Mouse (Mus musculus) myocyte (in vitro differentiated cells): ENCODE data around the gene Ipmk. TPM values are rescaled to one million over a fixed set of nuclear protein-coding genes. Genes with fewer than 3 reads are reported as not detected.

Experiments used
- H3K27me3 ChIP-seq: one replicate; pipeline ENCODE4 v1.6.1; 2011; ENCODE audit not compliant: control insufficient read depth, insufficient read depth, insufficient read length
- H3K36me3 ChIP-seq: one replicate; pipeline ENCODE4 v1.6.1; 2011; ENCODE audit not compliant: control insufficient read depth, insufficient read depth
- H3K4me2 ChIP-seq: one replicate; pipeline ENCODE4 v1.6.1; 2011; ENCODE audit warnings: low read depth, control low read depth
- H3K4me3 ChIP-seq: one replicate; pipeline ENCODE4 v1.5.1; 2011; ENCODE audit warnings: mild to moderate bottlenecking, control low read depth, moderate library complexity
- H3K79me2 ChIP-seq: one replicate; pipeline ENCODE4 v1.6.1; 2011; ENCODE audit not compliant: control insufficient read depth, insufficient read depth
- H3ac ChIP-seq: one replicate; pipeline ENCODE4 v1.6.1; 2011; ENCODE audit not compliant: control insufficient read depth, insufficient read length
- CEBPB ChIP-seq: IDR thresholded peaks from 2 replicates; pipeline ENCODE4 v1.6.1; 2011; ENCODE audit warnings: mild to moderate bottlenecking, moderate library complexity; ENCODE audit not compliant: poor library complexity, insufficient read depth, severe bottlenecking
- E2F4 ChIP-seq: IDR thresholded peaks from one replicate; pipeline ENCODE4 v1.6.1; 2011; ENCODE audit warnings: mild to moderate bottlenecking, control low read depth, moderate library complexity; ENCODE audit not compliant: insufficient read depth
- MAX ChIP-seq: IDR thresholded peaks from one replicate; pipeline ENCODE4 v1.6.1; 2011; ENCODE audit warnings: low read depth, mild to moderate bottlenecking, control low read depth
- MYOD1 ChIP-seq, 3 experiments: IDR thresholded peaks; one replicate each; pipeline ENCODE4 v1.6.1; 2011; ENCODE audit warnings: control low read depth in 2 of 3, low read depth in 2 of 3, mild to moderate bottlenecking in 2 of 3, moderate library complexity in 1 of 3; ENCODE audit not compliant: insufficient read length in 2 of 3, control insufficient read depth in 1 of 3
- MYOG ChIP-seq, 3 experiments: IDR thresholded peaks; one replicate each; pipeline ENCODE4 v1.6.1; 2011; ENCODE audit warnings: control low read depth in 2 of 3, low read depth in 2 of 3, mild to moderate bottlenecking in 2 of 3; ENCODE audit not compliant: insufficient read length in 2 of 3, control insufficient read depth in 1 of 3, insufficient read depth in 1 of 3
- POLR2A ChIP-seq: IDR thresholded peaks from one replicate; pipeline ENCODE4 v1.6.1; 2011; ENCODE audit warnings: low read depth, mild to moderate bottlenecking, control low read depth, moderate library complexity; ENCODE audit not compliant: insufficient read length
- POLR2AphosphoS2 ChIP-seq: IDR thresholded peaks from one replicate; pipeline ENCODE4 v1.6.1; 2011; ENCODE audit warnings: low read depth, control low read depth; ENCODE audit not compliant: insufficient read length
- REST ChIP-seq: IDR thresholded peaks from one replicate; pipeline ENCODE4 v1.6.1; 2011; ENCODE audit warnings: mild to moderate bottlenecking, control low read depth, moderate library complexity; ENCODE audit not compliant: insufficient read depth, insufficient read length
- SRF ChIP-seq: IDR thresholded peaks from one replicate; pipeline ENCODE4 v1.6.1; 2011; ENCODE audit warnings: low read depth; ENCODE audit not compliant: control insufficient read depth, insufficient read length
- TCF12 ChIP-seq: IDR thresholded peaks from one replicate; pipeline ENCODE4 v1.6.1; 2011; ENCODE audit warnings: mild to moderate bottlenecking, control low read depth; ENCODE audit not compliant: poor library complexity, insufficient read depth, severe bottlenecking
- TCF3 ChIP-seq: IDR thresholded peaks from one replicate; pipeline ENCODE4 v1.6.1; 2011; ENCODE audit warnings: low read depth, control low read depth; ENCODE audit not compliant: insufficient read length
- USF1 ChIP-seq: IDR thresholded peaks from one replicate; pipeline ENCODE4 v1.6.1; 2011; ENCODE audit warnings: low read depth, mild to moderate bottlenecking, control low read depth, moderate library complexity
- polyA plus RNA-seq: library from polyadenylated mRNA; unstranded; fragments of >200 nt; fragmentation: generic; extraction: Trizol; gene quantifications from one replicate; pipeline ENCODE4 v1.2.1, GENCODE M21; 2012; ENCODE audit warnings: missing spikeins

Gene Ipmk
- polyA plus RNA-seq, 1 experiment = 7.4 TPM

GRCm38 (mm10) chr10:71472033-71472432 is 124.5 kb downstream of the Ipmk start:
- H3K79me2 ChIP-seq = no peaks in the 10 kb centered on the region
- H3K27me3 ChIP-seq = peaks cover 19% of the 10 kb centered on the region
- no peak overlapping the region for H3K4me3 ChIP-seq
- H3ac ChIP-seq = no peak overlapping the region
- H3K4me2 ChIP-seq = no peak overlapping the region
- H3K36me3 ChIP-seq = no peaks in the 10 kb centered on the region
- no peak for TF ChIP-seq SRF
- no peak for TF ChIP-seq CEBPB
- no peak for TF ChIP-seq USF1
- no peak for TF ChIP-seq REST
- no peak for TF ChIP-seq MYOD1 (IDR thresholded peaks at IDR 0.05; ENCODE audit: control insufficient read depth in 1 of 3, insufficient read length in 2 of 3, low read depth in 2 of 3)
- no peak for TF ChIP-seq E2F4
- no peak for TF ChIP-seq POLR2A
- no peak for TF ChIP-seq TCF12

- TF ChIP-seq MAX (no peak), USF1 (no peak), E2F4 (no peak), REST (no peak), TCF3 (no peak), MYOG (IDR thresholded peaks at IDR 0.05; ENCODE audit: control insufficient read depth in 1 of 3, insufficient read depth in 1 of 3, insufficient read length in 2 of 3, low read depth in 2 of 3) (no peak), MYOD1 (IDR thresholded peaks at IDR 0.05; ENCODE audit: control insufficient read depth in 1 of 3, insufficient read length in 2 of 3, low read depth in 2 of 3) (no peak), SRF (no peak), POLR2AphosphoS2 (no peak), TCF12 (no peak), CEBPB (no peak), POLR2A (no peak)
- H3K79me2 ChIP-seq = no peaks in the 10 kb centered on the region
- no peak overlapping the region for H3K4me3 ChIP-seq
- no peak overlapping the region for H3K4me2 ChIP-seq
- H3ac ChIP-seq = no peak overlapping the region
- peaks cover 32% of the 10 kb centered on the region for H3K27me3 ChIP-seq
- no peaks in the 10 kb centered on the region for H3K36me3 ChIP-seq
Measured at GRCm38 (mm10) chr10:71473590-71473989, 126.0 kb downstream of the Ipmk start.

GRCm38 (mm10) chr10:71476471-71477080 is 129.0 kb downstream of the Ipmk start:
- no peak overlapping the region for H3K4me2 ChIP-seq
- TF ChIP-seq TCF3 (no peak), SRF (no peak), USF1 (no peak), TCF12 (no peak), MYOG (IDR thresholded peaks at IDR 0.05; ENCODE audit: control insufficient read depth in 1 of 3, insufficient read depth in 1 of 3, insufficient read length in 2 of 3, low read depth in 2 of 3) (no peak), POLR2A (no peak), MAX (no peak), E2F4 (no peak), CEBPB (no peak), POLR2AphosphoS2 (no peak), REST (no peak)
- peaks cover 38% of the 10 kb centered on the region for H3K27me3 ChIP-seq
- no peaks in the 10 kb centered on the region for H3K79me2 ChIP-seq
- no peaks in the 10 kb centered on the region for H3K36me3 ChIP-seq
- H3K4me3 ChIP-seq = no peak overlapping the region
- H3ac ChIP-seq = no peak overlapping the region

GRCm38 (mm10) chr10:71477147-71477546 is 129.6 kb downstream of the Ipmk start:
- no peak overlapping the region for H3K4me3 ChIP-seq
- no peaks in the 10 kb centered on the region for H3K36me3 ChIP-seq
- TF ChIP-seq CEBPB = no peak
- no peak for TF ChIP-seq USF1
- TF ChIP-seq E2F4 = no peak
- TF ChIP-seq MAX = no peak
- TF ChIP-seq POLR2AphosphoS2 = no peak
- no peak overlapping the region for H3K4me2 ChIP-seq
- no peak overlapping the region for H3ac ChIP-seq
- H3K27me3 ChIP-seq = peaks cover 36% of the 10 kb centered on the region
- no peaks in the 10 kb centered on the region for H3K79me2 ChIP-seq

- Histone ChIP-seq H3K27me3 (peaks cover 33% of the 10 kb centered on the region), H3K36me3 (no peaks in the 10 kb centered on the region), H3K79me2 (no peaks in the 10 kb centered on the region), H3ac (no peak overlapping the region), H3K4me3 (no peak overlapping the region), H3K4me2 (no peak overlapping the region)
- TF ChIP-seq POLR2AphosphoS2 (no peak), MYOG (IDR thresholded peaks at IDR 0.05; ENCODE audit: control insufficient read depth in 1 of 3, insufficient read depth in 1 of 3, insufficient read length in 2 of 3, low read depth in 2 of 3) (no peak), POLR2A (no peak), SRF (no peak), REST (no peak), TCF12 (no peak), CEBPB (no peak), TCF3 (no peak), MYOD1 (IDR thresholded peaks at IDR 0.05; ENCODE audit: control insufficient read depth in 1 of 3, insufficient read length in 2 of 3, low read depth in 2 of 3) (no peak), MAX (no peak), USF1 (no peak), E2F4 (no peak)
Measured at GRCm38 (mm10) chr10:71479700-71480325, 132.2 kb downstream of the Ipmk start.
